25 mouse cellular contexts compared by ENCODE assay signal in genomic region chr17:80796386-80796785, GRCm38 (mm10).
"Had no signal": no experiment of that assay in that cellular context is flagged by ENCODE, and none has a peak within 500 bp of the region (broad histone marks: within the 10 kb centered on the region; RNA-seq: fewer than 3 reads in every experiment).

No protein-coding gene starts in this region.

- H3K27me3 ChIP-seq: heart, embryonic 13.5 days; heart, embryonic 15.5 days; hindbrain, embryonic 12.5 days; intestine, embryonic 15.5 days; limb, embryonic 12.5 days; liver, embryonic 13.5 days had no signal

- ATAC-seq: hindbrain, embryonic 16.5 days; inflammation-experienced regulatory T-cells, adult 6 months; intestine, embryonic 15.5 days; intestine, postnatal 0 days had no signal

- H3K9ac ChIP-seq: heart, embryonic 13.5 days; heart, embryonic 15.5 days; hindbrain, embryonic 12.5 days; hindbrain, embryonic 14.5 days; intestine, embryonic 15.5 days; limb, embryonic 12.5 days; liver, embryonic 13.5 days had no signal

- DNase-seq: heart, adult 2 months; heart, postnatal 4 days; kidney, adult 18-20 months; kidney, adult 8-10 months; kidney, postnatal 10 days; kidney, postnatal 25 days; kidney, postnatal 4 days; liver; liver, embryonic 13.5 days had no signal

- H3K9me3 ChIP-seq: heart, embryonic 13.5 days; heart, embryonic 15.5 days; hindbrain, embryonic 10.5 days; hindbrain, embryonic 12.5 days; intestine, embryonic 15.5 days; limb, embryonic 10.5 days; limb, embryonic 12.5 days; liver, embryonic 13.5 days had no signal

- H3K36me3 ChIP-seq: heart, embryonic 13.5 days; heart, embryonic 15.5 days; hindbrain, embryonic 10.5 days; hindbrain, embryonic 12.5 days; intestine, embryonic 15.5 days; limb, embryonic 10.5 days; limb, embryonic 12.5 days; liver, embryonic 13.5 days had no signal

- H3K4me2 ChIP-seq: heart, embryonic 11.5 days; heart, embryonic 13.5 days; heart, embryonic 15.5 days; hindbrain, embryonic 12.5 days; hindbrain, embryonic 14.5 days; intestine, embryonic 15.5 days; limb, embryonic 12.5 days; liver, embryonic 11.5 days; liver, embryonic 13.5 days had no signal

- H3K4me3 ChIP-seq: gastrocnemius, adult 2 months; heart, adult 2 months; heart, embryonic 13.5 days; heart, embryonic 15.5 days; hindbrain, embryonic 10.5 days; hindbrain, embryonic 12.5 days; intestine, embryonic 15.5 days; layer of hippocampus, adult 2 months; left cerebral cortex, adult 2 months; limb, embryonic 10.5 days; limb, embryonic 12.5 days; liver, embryonic 13.5 days had no signal

- H3K4me1 ChIP-seq: liver, embryonic 13.5 days had no signal

- H3K27ac ChIP-seq: gastrocnemius, adult 2 months; heart, adult 2 months; heart, embryonic 13.5 days; heart, embryonic 15.5 days; hindbrain, embryonic 10.5 days; hindbrain, embryonic 12.5 days; hindbrain, embryonic 14.5 days; intestine, embryonic 15.5 days; layer of hippocampus, adult 2 months; left cerebral cortex, adult 2 months; limb, embryonic 10.5 days; limb, embryonic 12.5 days; liver, embryonic 13.5 days had no signal
